Mouse (Mus musculus): ENCODE results near the gene Odf2l. TPM values are rescaled to one million over a fixed set of nuclear protein-coding genes. Genes with fewer than 3 reads are reported as not detected.

The Odf2l gene
- polyA plus RNA-seq, 2 experiments: 16.1 to 23.5 TPM

DNA sequence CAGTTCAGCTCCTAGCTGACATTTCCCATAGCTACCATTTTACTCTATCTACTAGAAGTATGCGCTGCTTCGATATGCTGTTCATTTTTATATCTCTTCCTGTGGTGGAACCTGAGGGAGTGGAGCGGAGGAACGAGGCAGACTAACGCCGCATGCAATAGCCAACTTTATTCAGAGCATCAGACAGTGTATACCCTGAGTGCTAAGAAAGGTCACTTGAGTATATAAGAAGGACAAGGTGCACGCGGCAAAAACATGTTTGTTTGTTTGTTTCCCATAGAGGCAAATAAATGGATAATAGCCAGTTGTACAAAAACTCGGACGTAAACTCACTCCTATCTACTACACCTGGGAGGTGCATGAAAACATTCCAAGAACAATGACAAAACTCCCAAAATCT, 751 bp upstream of the Odf2l start:
- H3K27me3 ChIP-seq (ENCODE audit: control insufficient read depth, insufficient read depth, low read length): no peaks in the 10 kb centered on the region
- H3K4me2 ChIP-seq (replicated peaks; ENCODE audit: low read depth, low read length, severe bottlenecking): peak overlapping the region; percentile 61
- H3K36me3 ChIP-seq (ENCODE audit: control insufficient read depth, insufficient read depth, low read length): no peaks in the 10 kb centered on the region
- 85% methylated on average over 10 of the region's 10 CpGs for WGBS
- DNase-seq (ENCODE audit: low spot score): no peak
- H3K27ac ChIP-seq (replicated peaks; ENCODE audit: low read depth, low read length): peak overlapping the region; percentile 86
- H3K9me3 ChIP-seq (ENCODE audit: control insufficient read depth, low read length): no peaks in the 10 kb centered on the region
- H3K9ac ChIP-seq (ENCODE audit: low read depth, low read length, severe bottlenecking): peak overlapping the region; percentile 72
- TF ChIP-seq POLR2A (IDR thresholded peaks at IDR 0.05; ENCODE audit: borderline replicate concordance, extremely low read depth, insufficient read depth, insufficient read length): no peak
- H3K4me1 ChIP-seq (ENCODE audit: control insufficient read depth, insufficient read depth, low read length): 0 out of 2 replicates have a peak, but pooled peaks cover 9% of the 10 kb centered on the region
- H3K4me3 ChIP-seq (replicated peaks; ENCODE audit: low read length): peak overlapping the region; percentile 51
- no peak for ATAC-seq (ENCODE audit: low FRiP score, low read depth)

GRCm38 (mm10) chr3:145119002-145119358, 592 bp downstream of the Odf2l start:
- TF ChIP-seq POLR2A (IDR thresholded peaks at IDR 0.05; ENCODE audit: borderline replicate concordance, extremely low read depth, insufficient read depth, insufficient read length): 0 out of 2 replicates have a peak, but pooled peaks have one; percentile 26
- H3K4me1 ChIP-seq (ENCODE audit: control insufficient read depth, insufficient read depth, low read length): 0 out of 2 replicates have a peak, but pooled peaks cover 9% of the 10 kb centered on the region
- peak overlapping the region; percentile 86 for H3K27ac ChIP-seq (replicated peaks; ENCODE audit: low read depth, low read length)
- WGBS: 3% methylated on average over 14 of the region's 14 CpGs
- no peaks in the 10 kb centered on the region for H3K9me3 ChIP-seq (ENCODE audit: control insufficient read depth, low read length)
- H3K36me3 ChIP-seq (ENCODE audit: control insufficient read depth, insufficient read depth, low read length): no peaks in the 10 kb centered on the region
- peak overlapping the region; percentile 51 for H3K4me3 ChIP-seq (replicated peaks; ENCODE audit: low read length)
- H3K9ac ChIP-seq (ENCODE audit: low read depth, low read length, severe bottlenecking): peak overlapping the region; percentile 72
- no peaks in the 10 kb centered on the region for H3K27me3 ChIP-seq (ENCODE audit: control insufficient read depth, insufficient read depth, low read length)
- no peak for DNase-seq (ENCODE audit: low spot score)
- peak overlapping the region; percentile 63 for H3K4me2 ChIP-seq (replicated peaks; ENCODE audit: low read depth, low read length, severe bottlenecking)
- ATAC-seq (ENCODE audit: low FRiP score, low read depth): no peak

DNA sequence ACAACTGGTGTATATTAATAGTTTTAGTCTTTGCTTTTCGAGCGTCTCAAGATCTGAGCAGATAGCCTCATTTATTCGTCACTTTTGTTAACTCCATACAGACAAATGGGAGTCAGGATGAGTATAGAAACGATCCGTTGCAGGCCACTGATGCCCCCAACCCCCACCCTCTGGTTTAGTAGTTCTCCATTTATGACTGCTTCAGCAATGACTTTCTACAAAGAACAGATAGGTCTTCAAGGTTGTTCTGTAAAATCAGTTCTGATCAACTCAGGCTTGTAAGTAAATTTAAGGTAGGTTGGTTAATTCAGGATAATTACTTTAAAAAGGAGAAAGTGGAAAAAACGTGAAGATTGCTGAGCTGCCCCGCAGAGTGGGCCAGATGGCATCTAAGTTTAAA, 1.0 kb downstream of the Odf2l start:
- H3K9me3 ChIP-seq (ENCODE audit: control insufficient read depth, low read length): no peaks in the 10 kb centered on the region
- WGBS: 73% methylated on average over 7 of the region's 7 CpGs
- DNase-seq (ENCODE audit: low spot score) (no peak), ATAC-seq (ENCODE audit: low FRiP score, low read depth) (no peak)
- no peaks in the 10 kb centered on the region for H3K27me3 ChIP-seq (ENCODE audit: control insufficient read depth, insufficient read depth, low read length)
- H3K4me3 ChIP-seq (replicated peaks; ENCODE audit: low read length): peak overlapping the region; percentile 51
- H3K4me2 ChIP-seq (replicated peaks; ENCODE audit: low read depth, low read length, severe bottlenecking): peak overlapping the region; percentile 63
- H3K36me3 ChIP-seq (ENCODE audit: control insufficient read depth, insufficient read depth, low read length): no peaks in the 10 kb centered on the region
- peak overlapping the region; percentile 72; the same call in 1 of the 2 replicates for H3K9ac ChIP-seq (ENCODE audit: low read depth, low read length, severe bottlenecking)
- H3K27ac ChIP-seq (replicated peaks; ENCODE audit: low read depth, low read length): no peak overlapping the region
- H3K4me1 ChIP-seq (ENCODE audit: control insufficient read depth, insufficient read depth, low read length): 0 out of 2 replicates have a peak, but pooled peaks cover 9% of the 10 kb centered on the region
- TF ChIP-seq POLR2A (IDR thresholded peaks at IDR 0.05; ENCODE audit: borderline replicate concordance, extremely low read depth, insufficient read depth, insufficient read length): no peak

GRCm38 (mm10) chr3:145126618-145127017, 8.2 kb downstream of the Odf2l start:
- WGBS: 92% methylated on average over 2 of the region's 2 CpGs
- H3K4me3 ChIP-seq (replicated peaks; ENCODE audit: low read length): no peak overlapping the region

GRCm38 (mm10) chr3:145129356-145129755, 11.0 kb downstream of the Odf2l start:
- TF ChIP-seq POLR2A (IDR thresholded peaks at IDR 0.05; ENCODE audit: borderline replicate concordance, extremely low read depth, insufficient read depth, insufficient read length): no peak
- DNase-seq (ENCODE audit: low spot score) (no peak), ATAC-seq (ENCODE audit: low FRiP score, low read depth) (no peak)
- no peaks in the 10 kb centered on the region for H3K9me3 ChIP-seq (ENCODE audit: control insufficient read depth, low read length)
- no peak overlapping the region for H3K27ac ChIP-seq (replicated peaks; ENCODE audit: low read depth, low read length)
- no peaks in the 10 kb centered on the region for H3K27me3 ChIP-seq (ENCODE audit: control insufficient read depth, insufficient read depth, low read length)
- H3K9ac ChIP-seq (ENCODE audit: low read depth, low read length, severe bottlenecking): no peak overlapping the region
- peaks cover 27% of the 10 kb centered on the region; the same call in 1 of the 2 replicates for H3K36me3 ChIP-seq (ENCODE audit: control insufficient read depth, insufficient read depth, low read length)
- H3K4me1 ChIP-seq (ENCODE audit: control insufficient read depth, insufficient read depth, low read length): no peaks in the 10 kb centered on the region
- H3K4me3 ChIP-seq (replicated peaks; ENCODE audit: low read length): no peak overlapping the region
- no peak overlapping the region for H3K4me2 ChIP-seq (replicated peaks; ENCODE audit: low read depth, low read length, severe bottlenecking)

More at GRCm38 (mm10) chr3:145126618-145127017, 8.2 kb downstream of the Odf2l start:
- no peak for DNase-seq (ENCODE audit: low spot score)
- Histone ChIP-seq H3K9me3 (ENCODE audit: control insufficient read depth, low read length) (no peaks in the 10 kb centered on the region), H3K36me3 (ENCODE audit: control insufficient read depth, insufficient read depth, low read length) (peaks cover 17% of the 10 kb centered on the region; the same call in 1 of the 2 replicates), H3K4me1 (ENCODE audit: control insufficient read depth, insufficient read depth, low read length) (no peaks in the 10 kb centered on the region), H3K27me3 (ENCODE audit: control insufficient read depth, insufficient read depth, low read length) (no peaks in the 10 kb centered on the region), H3K4me2 (replicated peaks; ENCODE audit: low read depth, low read length, severe bottlenecking) (no peak overlapping the region), H3K9ac (ENCODE audit: low read depth, low read length, severe bottlenecking) (no peak overlapping the region), H3K27ac (replicated peaks; ENCODE audit: low read depth, low read length) (no peak overlapping the region)
- ATAC-seq (ENCODE audit: low FRiP score, low read depth): no peak
- TF ChIP-seq POLR2A (IDR thresholded peaks at IDR 0.05; ENCODE audit: borderline replicate concordance, extremely low read depth, insufficient read depth, insufficient read length): no peak

Measured in limb, embryonic 14.5 days (tissue).